Mouse (Mus musculus): ENCODE measurements around the gene Atp2c2.

DNA sequence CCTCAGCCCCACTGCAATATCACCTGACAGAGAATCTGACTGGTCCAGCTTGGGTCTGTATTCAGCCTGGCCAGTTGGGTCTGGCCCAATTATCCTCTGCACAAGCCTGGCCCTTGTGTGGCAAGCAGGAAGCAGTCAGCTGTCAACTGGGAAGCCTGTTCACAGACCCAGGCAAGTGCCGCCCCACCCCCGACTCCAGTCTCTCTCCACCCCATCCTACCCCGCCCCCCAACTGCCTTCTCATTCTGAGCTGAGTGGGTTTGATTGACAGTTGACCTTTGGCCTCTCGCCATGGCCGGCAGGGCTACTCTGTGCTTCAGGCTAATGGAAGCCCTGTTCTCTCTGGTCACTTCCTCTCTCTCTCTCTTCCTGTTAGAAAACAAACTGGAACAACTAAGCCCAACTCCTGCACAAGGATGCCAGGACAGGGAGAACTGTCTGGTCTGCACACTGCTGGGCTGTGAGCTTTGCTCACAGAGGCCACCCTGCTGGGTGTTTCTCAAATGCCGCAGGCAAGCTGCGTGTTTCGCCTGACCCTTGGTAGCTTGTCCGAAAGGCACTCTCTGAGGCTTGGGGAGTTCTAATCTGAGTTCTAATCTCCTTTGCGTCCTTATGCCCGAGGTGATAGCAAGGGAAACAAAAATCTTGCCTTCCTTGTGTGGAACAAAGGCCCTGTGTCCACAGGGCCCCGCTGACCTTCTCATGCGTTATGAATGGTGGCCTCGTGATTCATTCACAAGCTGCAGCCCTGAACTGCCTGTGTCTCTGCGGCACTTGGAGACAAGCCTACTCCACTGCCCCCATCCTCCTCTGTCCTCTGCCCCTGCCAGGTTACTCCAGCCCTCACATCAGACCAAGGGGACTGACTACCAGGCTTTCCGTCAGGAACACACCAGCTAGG lies 92.2 kb downstream of the Atp2c2 start:
- TF ChIP-seq USF1 (IDR thresholded peaks at IDR 0.05; ENCODE audit: low read depth) (no peak), CTCF (IDR thresholded peaks at IDR 0.05; ENCODE audit: control insufficient read depth, insufficient read depth, insufficient read length) (no peak), FOSL1 (IDR thresholded peaks at IDR 0.05; ENCODE audit: insufficient read depth, low read length, poor library complexity, severe bottlenecking) (no peak)

Measured in C2C12 (cell line).